Mouse (Mus musculus) lung, embryonic 15.5 days (tissue): ENCODE results near the gene Rrp9. TPM values are rescaled to one million over a fixed set of nuclear protein-coding genes. Genes with fewer than 3 reads are reported as not detected.
A peak's percentile ranks its signal among the peaks of the same experiment; 100 is the strongest.

Experiments used
- ATAC-seq: fragments of 200-750 bp; cut with Nextera tagmentation; 2 replicates; pipeline ENCODE4 v1.8.0; 2017; ENCODE audit warnings: moderate number of reproducible peaks, borderline replicate concordance; ENCODE audit not compliant: low FRiP score, low TSS enrichment; ENCODE audit errors: extremely low read depth
- H3K27ac ChIP-seq: fragments of 300-500 bp; sonication (generic); 2 replicates; pipeline ENCODE4 v1.5.1; 2015; ENCODE audit warnings: moderate library complexity, mild to moderate bottlenecking, inconsistent platforms
- H3K27me3 ChIP-seq: fragments of 300-500 bp; sonication (generic); 2 replicates; pipeline ENCODE4 v1.6.1; 2015; ENCODE audit warnings: inconsistent platforms
- H3K36me3 ChIP-seq: fragments of 300-500 bp; sonication (generic); 2 replicates; pipeline ENCODE4 v1.6.1; 2015; ENCODE audit warnings: inconsistent platforms
- H3K4me1 ChIP-seq: fragments of 300-500 bp; sonication (generic); 2 replicates; pipeline ENCODE4 v1.6.1; 2015; ENCODE audit warnings: inconsistent platforms
- H3K4me2 ChIP-seq: fragments of 300-500 bp; sonication (generic); 2 replicates; pipeline ENCODE4 v1.6.1; 2015; ENCODE audit warnings: inconsistent platforms, mild to moderate bottlenecking, moderate library complexity
- H3K4me3 ChIP-seq: fragments of 300-500 bp; sonication (generic); 2 replicates; pipeline ENCODE4 v1.5.1; 2015; ENCODE audit warnings: mild to moderate bottlenecking, inconsistent platforms
- H3K9ac ChIP-seq: fragments of 300-500 bp; sonication (generic); 2 replicates; pipeline ENCODE4 v1.6.1; 2015; ENCODE audit warnings: inconsistent platforms
- H3K9me3 ChIP-seq: fragments of 300-500 bp; sonication (generic); 2 replicates; pipeline ENCODE4 v1.6.1; 2016; ENCODE audit warnings: inconsistent platforms
- WGBS: fragments of 180-500 bp; shearing (Covaris S2); methylation state at CpG from one replicate; pipeline ENCODE4 v1.1.7; 2015; 5-methylcytosine and 5-hydroxymethylcytosine counted together
- polyA plus RNA-seq: library from polyadenylated mRNA; unstranded; fragments of >200 nt; fragmentation: Nextera tagmentation; extraction: Ambion mirVana; gene quantifications from 2 replicates; pipeline ENCODE4 v1.2.1, GENCODE M21; 2015

Rrp9 gene
- polyA plus RNA-seq, 1 experiment from 2014 or later = 48.7 TPM

GRCm38 (mm10) chr9:106467746-106468145, 8.0 kb upstream of the Rrp9 start:
- H3K4me1 ChIP-seq = peaks cover 23% of the 10 kb centered on the region
- H3K27ac ChIP-seq = no peak overlapping the region
- 84% methylated on average over 7 of the region's 7 CpGs for WGBS
- no peak overlapping the region for H3K4me3 ChIP-seq
- H3K4me2 ChIP-seq = no peak overlapping the region
- 0 out of 2 replicates have a peak, but pooled peaks cover 7% of the 10 kb centered on the region for H3K27me3 ChIP-seq
- H3K9me3 ChIP-seq = no peaks in the 10 kb centered on the region
- no peak overlapping the region for H3K9ac ChIP-seq
- ATAC-seq = no peak
- H3K36me3 ChIP-seq = peaks cover 12% of the 10 kb centered on the region

- 63% methylated on average over 6 of the region's 6 CpGs for WGBS
These were observed 6.4 kb upstream of the Rrp9 start for GRCm38 (mm10) chr9:106469317-106469716.

GRCm38 (mm10) chr9:106469776-106470175, 6.0 kb upstream of the Rrp9 start:
- H3K27me3 ChIP-seq = 0 out of 2 replicates have a peak, but pooled peaks cover 7% of the 10 kb centered on the region
- H3K9me3 ChIP-seq = no peaks in the 10 kb centered on the region
- H3K27ac ChIP-seq = no peak overlapping the region
- WGBS = 59% methylated on average over 9 of the region's 9 CpGs
- H3K36me3 ChIP-seq = no peaks in the 10 kb centered on the region
- no peak overlapping the region for H3K9ac ChIP-seq
- no peak for ATAC-seq
- no peak overlapping the region for H3K4me2 ChIP-seq
- H3K4me1 ChIP-seq = peaks cover 34% of the 10 kb centered on the region
- no peak overlapping the region for H3K4me3 ChIP-seq

More at GRCm38 (mm10) chr9:106469317-106469716, 6.4 kb upstream of the Rrp9 start:
- Histone ChIP-seq H3K4me2 (no peak overlapping the region), H3K9me3 (no peaks in the 10 kb centered on the region), H3K27me3 (0 out of 2 replicates have a peak, but pooled peaks cover 7% of the 10 kb centered on the region), H3K4me1 (peaks cover 33% of the 10 kb centered on the region), H3K36me3 (no peaks in the 10 kb centered on the region), H3K27ac (no peak overlapping the region), H3K9ac (no peak overlapping the region), H3K4me3 (no peak overlapping the region)
- ATAC-seq = no peak

- WGBS = 71% methylated on average over 13 of the region's 14 CpGs
- H3K4me3 ChIP-seq = no peak overlapping the region
- no peaks in the 10 kb centered on the region for H3K36me3 ChIP-seq
- H3K9me3 ChIP-seq = no peaks in the 10 kb centered on the region
- no peak for ATAC-seq
- no peaks in the 10 kb centered on the region for H3K27me3 ChIP-seq
- H3K4me2 ChIP-seq = peak overlapping the region; percentile 40
- H3K9ac ChIP-seq = no peak overlapping the region; the same call in 1 of the 2 replicates
- peaks cover 40% of the 10 kb centered on the region for H3K4me1 ChIP-seq
- H3K27ac ChIP-seq = no peak overlapping the region
These were observed 4.6 kb upstream of the Rrp9 start for GRCm38 (mm10) chr9:106470991-106471750.

- Histone ChIP-seq H3K4me1 (peaks cover 45% of the 10 kb centered on the region), H3K9me3 (no peaks in the 10 kb centered on the region), H3K4me3 (no peak overlapping the region), H3K4me2 (peak overlapping the region; percentile 40), H3K27ac (0 out of 2 replicates have a peak overlapping the region, but pooled peaks have one; percentile 30), H3K9ac (no peak overlapping the region; the same call in 1 of the 2 replicates), H3K36me3 (no peaks in the 10 kb centered on the region), H3K27me3 (no peaks in the 10 kb centered on the region)
- WGBS = 10% methylated on average over 5 of the region's 5 CpGs
- ATAC-seq = peak; percentile 13; the same call in 1 of the 2 replicates
These were observed 3.9 kb upstream of the Rrp9 start for GRCm38 (mm10) chr9:106471892-106472291.

GRCm38 (mm10) chr9:106472321-106472720, 3.4 kb upstream of the Rrp9 start:
- ATAC-seq = no peak
- Histone ChIP-seq H3K36me3 (no peaks in the 10 kb centered on the region), H3K4me1 (peaks cover 45% of the 10 kb centered on the region), H3K9ac (no peak overlapping the region), H3K27me3 (no peaks in the 10 kb centered on the region), H3K27ac (peak overlapping the region; percentile 30; the same call in 1 of the 2 replicates), H3K4me3 (no peak overlapping the region), H3K9me3 (no peaks in the 10 kb centered on the region), H3K4me2 (peak overlapping the region; percentile 40; the same call in 1 of the 2 replicates)
- 55% methylated on average over 4 of the region's 4 CpGs for WGBS

- H3K9ac ChIP-seq = no peak overlapping the region
- peaks cover 52% of the 10 kb centered on the region for H3K4me1 ChIP-seq
- H3K4me3 ChIP-seq = no peak overlapping the region
- 83% methylated on average over 16 of the region's 16 CpGs for WGBS
- H3K27me3 ChIP-seq = no peaks in the 10 kb centered on the region
- no peaks in the 10 kb centered on the region for H3K36me3 ChIP-seq
- H3K27ac ChIP-seq = no peak overlapping the region
- H3K4me2 ChIP-seq = no peak overlapping the region
- no peaks in the 10 kb centered on the region for H3K9me3 ChIP-seq
- ATAC-seq = no peak
These were observed 2.5 kb upstream of the Rrp9 start for GRCm38 (mm10) chr9:106473081-106473752.

GRCm38 (mm10) chr9:106473753-106474105, 2.0 kb upstream of the Rrp9 start:
- H3K9me3 ChIP-seq = no peaks in the 10 kb centered on the region
- H3K27me3 ChIP-seq = no peaks in the 10 kb centered on the region
- no peaks in the 10 kb centered on the region for H3K36me3 ChIP-seq
- H3K4me3 ChIP-seq = no peak overlapping the region
- H3K27ac ChIP-seq = no peak overlapping the region
- 77% methylated on average over 5 of the region's 5 CpGs for WGBS
- ATAC-seq = no peak
- no peak overlapping the region for H3K9ac ChIP-seq
- H3K4me2 ChIP-seq = no peak overlapping the region
- H3K4me1 ChIP-seq = peaks cover 58% of the 10 kb centered on the region

- no peak overlapping the region for H3K27ac ChIP-seq
- no peaks in the 10 kb centered on the region for H3K27me3 ChIP-seq
- peaks cover 59% of the 10 kb centered on the region for H3K4me1 ChIP-seq
- no peaks in the 10 kb centered on the region for H3K36me3 ChIP-seq
- no peaks in the 10 kb centered on the region for H3K9me3 ChIP-seq
- 5% methylated on average over 6 of the region's 6 CpGs for WGBS
- ATAC-seq = no peak
- H3K4me2 ChIP-seq = peak overlapping the region; percentile 26; the same call in 1 of the 2 replicates
- H3K9ac ChIP-seq = no peak overlapping the region
- H3K4me3 ChIP-seq = no peak overlapping the region
These were observed 1.3 kb upstream of the Rrp9 start for GRCm38 (mm10) chr9:106474456-106474855.

- Histone ChIP-seq H3K4me2 (0 out of 2 replicates have a peak overlapping the region, but pooled peaks have one; percentile 26), H3K4me3 (no peak overlapping the region), H3K9ac (no peak overlapping the region), H3K4me1 (peaks cover 59% of the 10 kb centered on the region), H3K36me3 (no peaks in the 10 kb centered on the region), H3K27ac (no peak overlapping the region), H3K9me3 (no peaks in the 10 kb centered on the region), H3K27me3 (no peaks in the 10 kb centered on the region)
- WGBS = 61% methylated on average over 7 of the region's 7 CpGs
- no peak for ATAC-seq
These were observed 717 bp upstream of the Rrp9 start for GRCm38 (mm10) chr9:106475046-106475445.

- 24% methylated on average over 16 of the region's 16 CpGs for WGBS
- Histone ChIP-seq H3K4me1 (peaks cover 59% of the 10 kb centered on the region), H3K9me3 (no peaks in the 10 kb centered on the region), H3K27ac (peak overlapping the region; percentile 76), H3K4me3 (peak overlapping the region; percentile 74), H3K9ac (peak overlapping the region; percentile 23), H3K27me3 (no peaks in the 10 kb centered on the region), H3K36me3 (0 out of 2 replicates have a peak, but pooled peaks cover 7% of the 10 kb centered on the region), H3K4me2 (peak overlapping the region; percentile 48)
- ATAC-seq = peak; percentile 30
These were observed 500 bp downstream of the Rrp9 start for GRCm38 (mm10) chr9:106476002-106476923.
